Comparison of ENCODE assay signal across 8 mouse cellular contexts in the genomic region with DNA sequence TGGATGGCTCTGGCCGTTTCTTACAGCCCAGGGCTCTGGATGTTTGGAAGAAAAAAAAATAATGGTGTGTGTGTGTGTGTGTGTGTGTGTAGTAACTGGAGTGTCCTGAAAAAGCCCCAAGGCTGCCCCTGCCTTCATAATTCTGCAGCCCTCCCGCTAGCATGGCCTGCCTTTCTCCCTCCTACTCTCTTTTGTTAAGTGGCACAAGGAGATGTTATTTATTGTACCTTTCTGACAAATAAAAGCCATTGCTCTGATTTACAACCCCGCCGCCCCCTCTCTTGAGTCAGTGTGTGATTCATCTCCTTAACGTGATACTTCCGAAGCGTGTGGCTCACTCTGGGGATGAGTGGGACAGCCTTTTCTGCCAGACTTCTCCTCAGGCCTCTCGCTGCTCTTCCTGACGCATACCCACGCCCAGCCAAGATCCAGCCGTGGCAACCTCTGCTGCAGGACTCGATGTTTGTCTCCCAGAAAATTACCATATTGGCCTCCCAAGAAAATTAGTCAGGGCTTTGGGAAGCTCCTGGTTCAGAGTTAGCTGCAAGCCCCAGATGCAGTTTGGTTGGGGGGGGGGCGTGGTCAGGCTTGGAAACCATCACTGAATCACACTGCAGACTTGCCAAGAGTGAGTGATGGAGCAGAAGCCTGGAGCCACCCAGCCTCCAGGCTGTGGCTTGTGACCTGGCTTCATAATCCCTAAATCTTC.
DNase-seq lines count a peak whose midpoint lies in the region; ATAC-seq lines count a peak whose summit lies in the region.

No protein-coding gene starts in this region.

- H3K4me3 ChIP-seq in midbrain, embryonic 12.5 days, result no peak overlapping the region
- H3K4me3 ChIP-seq in liver, embryonic 12.5 days, result no peak overlapping the region

- 0 out of 2 replicates have a peak, but pooled peaks have one; percentile 44 for ATAC-seq in midbrain, embryonic 12.5 days (ENCODE audit: low FRiP score, low read depth)
- ATAC-seq in liver, embryonic 12.5 days, result no peak

- 0 out of 2 replicates have a peak overlapping the region, but pooled peaks have one; percentile 11 for H3K27ac ChIP-seq in midbrain, embryonic 12.5 days (replicated peaks)
- H3K27ac ChIP-seq in liver, embryonic 12.5 days, result no peak overlapping the region

- peaks cover 7% of the 10 kb centered on the region; the same call in 1 of the 2 replicates for H3K27me3 ChIP-seq in midbrain, embryonic 12.5 days
- no peaks in the 10 kb centered on the region for H3K27me3 ChIP-seq in liver, embryonic 12.5 days (replicated peaks)

- peaks cover 22% of the 10 kb centered on the region for H3K4me1 ChIP-seq in midbrain, embryonic 12.5 days
- no peaks in the 10 kb centered on the region for H3K4me1 ChIP-seq in liver, embryonic 12.5 days

- H3K9me3 ChIP-seq in midbrain, embryonic 12.5 days, result no peaks in the 10 kb centered on the region
- no peaks in the 10 kb centered on the region for H3K9me3 ChIP-seq in liver, embryonic 12.5 days (replicated peaks)

- DNase-seq in cerebellum, postnatal 10 days, result peak; percentile 72 to 76
- no peak for DNase-seq in cerebellum, postnatal 4 days (ENCODE audit: low spot score in 2 of 2)
- DNase-seq in 3134 (ENCODE audit: extremely low read depth, insufficient read length, low spot score), result peak; percentile 86
- peak; percentile 80 for DNase-seq in fibroblast of lung, adult 2 months (ENCODE audit: low read depth)
- no peak for DNase-seq in lung, postnatal 10 days
- no peak for DNase-seq in testis, postnatal 10 days (ENCODE audit: low spot score)

- H3K9ac ChIP-seq in midbrain, embryonic 12.5 days (replicated peaks), result no peak overlapping the region
- no peak overlapping the region for H3K9ac ChIP-seq in liver, embryonic 12.5 days

- 52% methylated on average over 13 of the region's 13 CpGs for WGBS in midbrain, embryonic 12.5 days
- WGBS in liver, embryonic 12.5 days (ENCODE audit: insufficient replicate concordance), result 65% methylated on average over 13 of the region's 13 CpGs

- H3K36me3 ChIP-seq in midbrain, embryonic 12.5 days, result no peaks in the 10 kb centered on the region
- no peaks in the 10 kb centered on the region for H3K36me3 ChIP-seq in liver, embryonic 12.5 days

- H3K4me2 ChIP-seq in midbrain, embryonic 12.5 days (replicated peaks), result no peak overlapping the region
- H3K4me2 ChIP-seq in liver, embryonic 12.5 days, result no peak overlapping the region

Comparison
In these comparisons a context has a peak if more than half of its experiments do, and no peak if none do; other contexts are left out.
1. DNase-seq: peak in cerebellum, postnatal 10 days (2 of 2), 3134 (single experiment) and fibroblast of lung, adult 2 months (single experiment); none in cerebellum, postnatal 4 days (0 of 2), lung, postnatal 10 days (single experiment) and testis, postnatal 10 days (single experiment).